Mouse (Mus musculus) small intestine, adult 2 months (tissue): ENCODE data around the gene Asap2. TPM values are rescaled to one million over a fixed set of nuclear protein-coding genes. Genes with fewer than 3 reads are reported as not detected.

Source experiments
- H3K27ac ChIP-seq: fragments of 200-500 bp; 2 replicates; pipeline ENCODE4 v1.5.1; 2012; ENCODE audit warnings: low read depth, low read length, control low read depth, inconsistent platforms; ENCODE audit not compliant: insufficient read depth
- H3K27me3 ChIP-seq: fragments of 200-500 bp; 2 replicates; pipeline ENCODE4 v1.6.1; 2012; ENCODE audit warnings: mild to moderate bottlenecking, moderate library complexity, low read length, inconsistent platforms; ENCODE audit not compliant: control insufficient read depth, insufficient read depth
- H3K36me3 ChIP-seq: fragments of 200-500 bp; 2 replicates; pipeline ENCODE4 v1.6.1; 2012; ENCODE audit warnings: mild to moderate bottlenecking, low read length, control low read depth, inconsistent platforms; ENCODE audit not compliant: control insufficient read depth, insufficient read depth
- H3K4me1 ChIP-seq: fragments of 200-500 bp; 2 replicates; pipeline ENCODE4 v1.6.1; 2012; ENCODE audit warnings: low read length, inconsistent platforms, mixed read lengths; ENCODE audit not compliant: control insufficient read depth, insufficient read depth, insufficient read length
- H3K4me3 ChIP-seq: fragments of 200-500 bp; 2 replicates; pipeline ENCODE4 v1.5.1; 2012; ENCODE audit warnings: low read depth, mild to moderate bottlenecking, control low read depth, inconsistent platforms, low read length, moderate library complexity
- CTCF ChIP-seq: fragments of 200-500 bp; IDR thresholded peaks from 2 replicates; pipeline ENCODE4 v1.5.1; 2012; ENCODE audit warnings: low read depth, mild to moderate bottlenecking, control low read depth, inconsistent platforms, low read length, moderate library complexity, mixed read lengths; ENCODE audit not compliant: insufficient replicate concordance, insufficient read length; ENCODE audit errors: extremely low read depth
- POLR2A ChIP-seq: fragments of 200-500 bp; IDR thresholded peaks from 2 replicates; pipeline ENCODE4 v1.6.1; 2012; ENCODE audit warnings: low read depth, mild to moderate bottlenecking, control low read depth, inconsistent platforms, low read length, moderate library complexity
- WGBS: fragments of 180-500 bp; shearing (Covaris S2); methylation state at CpG from one replicate; pipeline ENCODE4 v1.1.7; 2018; 5-methylcytosine and 5-hydroxymethylcytosine counted together
- polyA plus RNA-seq: library from polyadenylated mRNA; depleted of rRNA; stranded (reverse); fragments of >200 nt; gene quantifications from 2 replicates; pipeline ENCODE4 v1.2.3, GENCODE M21; 2012

Gene Asap2
- polyA plus RNA-seq, 1 experiment: 25.3 TPM

GRCm38 (mm10) chr12:21126516-21126915 lies 136.3 kb downstream of the Asap2 start:
- Histone ChIP-seq H3K36me3 (no peaks in the 10 kb centered on the region), H3K4me1 (peaks cover 9% of the 10 kb centered on the region; the same call in 1 of the 2 replicates), H3K27ac (no peak overlapping the region), H3K27me3 (no peaks in the 10 kb centered on the region), H3K4me3 (no peak overlapping the region)
- TF ChIP-seq POLR2A: no peak
- no peak for TF ChIP-seq CTCF
- 97% methylated on average over 4 of the region's 4 CpGs for WGBS

GRCm38 (mm10) chr12:21128930-21129869 lies 138.9 kb downstream of the Asap2 start:
- 79% methylated on average over 9 of the region's 9 CpGs for WGBS
- no peaks in the 10 kb centered on the region for H3K36me3 ChIP-seq
- TF ChIP-seq CTCF: no peak
- no peak for TF ChIP-seq POLR2A
- peaks cover 10% of the 10 kb centered on the region for H3K4me1 ChIP-seq
- no peak overlapping the region for H3K4me3 ChIP-seq
- H3K27me3 ChIP-seq: no peaks in the 10 kb centered on the region
- H3K27ac ChIP-seq: no peak overlapping the region

- TF ChIP-seq POLR2A (no peak), CTCF (no peak)
- no peak overlapping the region for H3K4me3 ChIP-seq
- H3K27me3 ChIP-seq: no peaks in the 10 kb centered on the region
- 86% methylated on average over 10 of the region's 10 CpGs for WGBS
- H3K36me3 ChIP-seq: no peaks in the 10 kb centered on the region
- peaks cover 17% of the 10 kb centered on the region for H3K4me1 ChIP-seq
- no peak overlapping the region for H3K27ac ChIP-seq
Observed at GRCm38 (mm10) chr12:21130274-21130823, 140.1 kb downstream of the Asap2 start.

- WGBS: 46% methylated on average over 10 of the region's 10 CpGs
- no peak for TF ChIP-seq POLR2A
- no peak for TF ChIP-seq CTCF
- Histone ChIP-seq H3K4me3 (no peak overlapping the region), H3K27ac (no peak overlapping the region), H3K36me3 (no peaks in the 10 kb centered on the region), H3K27me3 (no peaks in the 10 kb centered on the region), H3K4me1 (peaks cover 33% of the 10 kb centered on the region)
Observed at GRCm38 (mm10) chr12:21132537-21132936, 142.3 kb downstream of the Asap2 start.

GRCm38 (mm10) chr12:21133031-21133430 lies 142.8 kb downstream of the Asap2 start:
- Histone ChIP-seq H3K4me1 (peaks cover 33% of the 10 kb centered on the region), H3K27me3 (no peaks in the 10 kb centered on the region), H3K36me3 (no peaks in the 10 kb centered on the region), H3K27ac (no peak overlapping the region), H3K4me3 (no peak overlapping the region)
- TF ChIP-seq CTCF (no peak), POLR2A (no peak)
- WGBS: 77% methylated on average over 4 of the region's 4 CpGs

- H3K4me3 ChIP-seq: no peak overlapping the region
- WGBS: 39% methylated on average over 17 of the region's 17 CpGs
- H3K4me1 ChIP-seq: peaks cover 30% of the 10 kb centered on the region
- TF ChIP-seq POLR2A (no peak), CTCF (peak; percentile 72; the same call in 1 of the 2 replicates)
- H3K27me3 ChIP-seq: no peaks in the 10 kb centered on the region
- peak overlapping the region; percentile 83 for H3K27ac ChIP-seq
- H3K36me3 ChIP-seq: no peaks in the 10 kb centered on the region
Observed at GRCm38 (mm10) chr12:21133972-21134859, 144.0 kb downstream of the Asap2 start.
